Mouse (Mus musculus) cerebellum, adult 2 months (tissue): ENCODE measurements around the gene Otud7b. TPM values are rescaled to one million over a fixed set of nuclear protein-coding genes. Genes with fewer than 3 reads are reported as not detected.

Experiments used
- DNase-seq, 2 experiments: peaks; one replicate each; pipeline ENCODE4 v3.0.0; 2021
- H3K27ac ChIP-seq: fragments of 200-500 bp; 2 replicates; pipeline ENCODE4 v1.5.1; 2012; ENCODE audit warnings: low read length, control low read depth, inconsistent platforms; ENCODE audit not compliant: insufficient read depth
- H3K27me3 ChIP-seq: fragments of 200-500 bp; 2 replicates; pipeline ENCODE4 v1.6.1; 2012; ENCODE audit warnings: inconsistent platforms, mild to moderate bottlenecking, low read length, moderate library complexity; ENCODE audit not compliant: control insufficient read depth, insufficient read depth
- H3K4me1 ChIP-seq: fragments of 200-500 bp; 2 replicates; pipeline ENCODE4 v1.6.1; 2011; ENCODE audit warnings: low read length; ENCODE audit not compliant: control insufficient read depth, insufficient read depth
- H3K4me3 ChIP-seq: fragments of 200-500 bp; replicated peaks from 2 replicates; pipeline ENCODE3; 2011; ENCODE audit warnings: mild to moderate bottlenecking, low read depth, low read length, control low read depth; ENCODE audit not compliant: insufficient read depth
- CTCF ChIP-seq: fragments of 200-500 bp; IDR thresholded peaks from 2 replicates; pipeline ENCODE4 v1.5.1; 2011; ENCODE audit warnings: low read depth, mild to moderate bottlenecking, control low read depth, low read length, moderate library complexity, borderline replicate concordance; ENCODE audit not compliant: insufficient read depth
- POLR2A ChIP-seq: fragments of 200-500 bp; IDR thresholded peaks from 2 replicates; pipeline ENCODE4 v1.6.1; 2011; ENCODE audit warnings: low read length, control low read depth, borderline replicate concordance; ENCODE audit not compliant: insufficient read depth
- WGBS: fragments of 180-500 bp; shearing (Covaris S2); methylation state at CpG from one replicate; pipeline ENCODE4 v1.1.7; 2018; 5-methylcytosine and 5-hydroxymethylcytosine counted together
- polyA plus RNA-seq: library from polyadenylated mRNA; depleted of rRNA; stranded (reverse); fragments of >200 nt; gene quantifications from 2 replicates; pipeline ENCODE4 v1.2.3, GENCODE M21; 2012

The Otud7b gene
- polyA plus RNA-seq, 1 experiment, result 30.0 TPM

DNA sequence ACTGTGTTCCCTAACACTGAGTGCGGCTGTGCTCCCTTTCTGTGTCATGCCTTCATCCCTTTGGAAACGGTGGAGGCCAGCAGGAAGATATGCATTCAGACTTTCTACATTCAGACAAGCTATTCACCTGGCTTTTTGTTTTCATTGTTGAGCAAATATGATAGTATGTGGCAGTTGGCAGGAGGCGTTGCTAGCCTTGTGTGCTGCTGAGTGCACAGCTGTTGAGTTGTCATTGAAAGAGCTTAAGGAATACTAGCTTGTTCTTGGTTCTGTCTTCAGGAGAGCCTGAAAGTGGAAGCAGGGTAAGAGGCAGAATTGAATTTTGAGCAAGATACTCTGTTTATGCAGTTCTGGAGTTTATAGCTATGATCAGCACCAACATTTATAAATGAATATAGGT, 28.2 kb downstream of the Otud7b start:
- no peaks in the 10 kb centered on the region for H3K4me1 ChIP-seq
- WGBS, result 50% methylated on average over 3 of the region's 3 CpGs
- no peak overlapping the region for H3K4me3 ChIP-seq
- no peak for DNase-seq
- TF ChIP-seq CTCF (no peak), POLR2A (no peak)
- no peaks in the 10 kb centered on the region for H3K27me3 ChIP-seq
- no peak overlapping the region for H3K27ac ChIP-seq

DNA sequence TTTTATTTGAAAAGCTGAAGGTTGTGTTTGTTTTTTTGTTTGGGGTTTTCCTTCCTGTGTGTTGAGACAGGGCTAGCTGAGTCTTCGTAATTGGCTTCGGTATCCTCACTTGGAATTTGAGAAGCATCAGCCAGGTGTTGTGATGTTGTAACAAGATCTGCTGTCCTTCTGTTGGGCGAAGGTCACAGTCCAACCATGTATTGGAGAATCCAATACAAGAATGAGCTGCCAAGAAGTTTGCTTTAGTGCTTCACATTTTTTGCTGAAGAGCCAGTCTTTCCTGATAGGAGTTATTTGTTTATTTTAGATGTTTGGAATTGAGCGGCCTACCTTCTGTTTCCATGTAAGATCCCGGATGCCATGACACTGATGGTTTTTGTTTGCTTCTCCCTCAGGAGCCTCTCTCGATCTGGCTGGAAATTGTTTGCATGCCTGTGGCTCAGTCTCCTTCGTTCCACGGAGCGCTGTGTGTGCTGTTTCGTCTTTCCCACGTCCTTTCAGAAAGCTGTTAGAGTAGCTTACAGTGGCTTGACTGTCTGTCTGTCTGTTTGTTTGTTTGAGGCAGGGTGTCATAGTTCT, 29.1 kb downstream of the Otud7b start:
- H3K4me1 ChIP-seq, result no peaks in the 10 kb centered on the region
- H3K27ac ChIP-seq, result no peak overlapping the region
- H3K27me3 ChIP-seq, result no peaks in the 10 kb centered on the region
- TF ChIP-seq POLR2A (no peak), CTCF (no peak)
- H3K4me3 ChIP-seq, result no peak overlapping the region
- 83% methylated on average over 11 of the region's 11 CpGs for WGBS
- no peak for DNase-seq

DNA sequence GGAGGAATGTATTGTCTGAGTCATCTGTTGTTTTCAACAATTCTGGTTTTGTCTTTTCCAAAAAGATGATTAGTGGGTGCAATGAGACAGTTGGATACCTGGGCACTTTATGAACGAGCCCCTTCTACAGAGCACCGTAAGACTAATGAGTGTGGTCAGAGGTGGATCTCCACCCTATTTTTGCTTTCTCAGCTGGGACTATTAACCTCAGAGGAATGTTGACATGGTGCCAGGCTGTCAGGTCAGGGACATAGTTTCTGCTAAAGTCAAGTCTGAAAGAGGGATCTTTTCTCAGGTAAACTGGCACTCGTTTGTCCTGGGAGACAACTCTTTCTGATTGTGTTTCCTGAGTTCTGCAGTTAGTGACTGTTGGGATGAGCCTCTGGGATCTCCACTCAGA, 30.7 kb downstream of the Otud7b start:
- WGBS, result 79% methylated on average over 3 of the region's 3 CpGs
- H3K4me1 ChIP-seq, result no peaks in the 10 kb centered on the region
- no peak overlapping the region for H3K4me3 ChIP-seq
- TF ChIP-seq POLR2A, result no peak
- TF ChIP-seq CTCF, result no peak
- H3K27me3 ChIP-seq, result no peaks in the 10 kb centered on the region
- DNase-seq, result no peak
- no peak overlapping the region for H3K27ac ChIP-seq

DNA sequence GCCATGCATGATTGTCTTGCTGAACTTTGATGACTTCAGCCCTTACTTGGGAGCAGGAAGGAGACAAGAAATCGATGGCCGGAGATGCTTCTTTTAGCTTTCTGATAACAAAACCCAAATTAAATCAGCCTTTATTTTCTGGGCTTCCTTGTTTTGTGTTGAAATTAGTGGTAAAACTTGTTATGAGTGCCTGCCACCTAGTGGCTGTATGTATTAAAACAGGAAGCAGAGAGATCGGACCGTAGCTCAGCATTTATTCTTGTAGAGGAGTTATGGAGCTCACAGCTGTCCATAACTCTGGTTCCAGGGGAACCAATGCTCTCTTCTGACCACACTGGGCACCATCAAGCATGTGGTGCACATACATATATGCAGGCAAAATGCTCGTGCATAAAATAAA, 43.6 kb downstream of the Otud7b start:
- Histone ChIP-seq H3K4me3 (no peak overlapping the region), H3K27me3 (no peaks in the 10 kb centered on the region), H3K4me1 (no peaks in the 10 kb centered on the region), H3K27ac (no peak overlapping the region)
- 12% methylated on average over 5 of the region's 5 CpGs for WGBS
- peak; percentile 46 to 60 for DNase-seq
- TF ChIP-seq CTCF (peak; percentile 39; the same call in 1 of the 2 replicates), POLR2A (no peak)

DNA sequence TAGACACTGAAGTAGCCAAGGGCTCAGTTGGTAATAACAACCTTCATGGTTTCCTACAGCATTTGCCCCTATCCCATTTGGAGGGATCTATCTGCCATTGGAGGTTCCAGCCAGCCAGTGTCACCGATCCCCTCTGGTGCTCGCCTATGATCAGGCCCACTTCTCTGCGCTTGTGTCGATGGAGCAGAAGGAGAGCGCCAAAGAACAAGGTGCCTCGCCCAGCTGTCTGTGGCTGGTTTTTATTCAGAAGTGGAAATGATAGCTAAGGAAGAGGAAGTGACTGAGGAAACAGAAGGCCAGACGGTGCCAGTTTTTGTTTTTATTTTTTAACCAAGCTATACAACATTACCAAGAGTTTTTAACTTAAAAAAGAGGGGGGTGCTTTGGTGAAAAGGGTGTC, 47.5 kb downstream of the Otud7b start:
- WGBS, result 87% methylated on average over 7 of the region's 7 CpGs
- no peak for DNase-seq
- no peak overlapping the region for H3K27ac ChIP-seq
- no peaks in the 10 kb centered on the region for H3K27me3 ChIP-seq
- no peak for TF ChIP-seq CTCF
- no peaks in the 10 kb centered on the region for H3K4me1 ChIP-seq
- H3K4me3 ChIP-seq, result no peak overlapping the region

DNA sequence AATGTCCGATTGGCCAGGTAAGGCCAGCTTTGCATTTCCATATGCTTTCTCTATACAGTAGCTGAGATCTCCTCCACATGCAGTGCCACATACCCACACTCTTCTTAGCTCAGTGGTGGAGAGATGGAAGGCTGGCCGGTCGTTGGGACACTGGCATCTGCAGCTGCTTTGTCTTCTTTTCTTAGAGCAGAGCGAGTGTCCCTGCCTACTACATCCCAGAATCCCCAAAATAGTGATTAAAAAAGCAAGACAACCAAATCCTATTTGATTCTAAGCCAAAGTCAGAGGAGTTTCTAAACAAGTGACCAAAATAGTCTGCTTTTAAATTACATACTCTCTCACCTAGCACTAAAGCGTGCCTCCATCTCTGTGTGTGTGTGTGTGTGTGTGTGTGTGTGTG, 48.3 kb downstream of the Otud7b start:
- Histone ChIP-seq H3K4me3 (no peak overlapping the region), H3K27me3 (no peaks in the 10 kb centered on the region), H3K4me1 (no peaks in the 10 kb centered on the region), H3K27ac (no peak overlapping the region)
- WGBS, result 91% methylated on average over 5 of the region's 5 CpGs
- DNase-seq, result no peak
- TF ChIP-seq CTCF, result no peak
- no peak for TF ChIP-seq POLR2A

DNA sequence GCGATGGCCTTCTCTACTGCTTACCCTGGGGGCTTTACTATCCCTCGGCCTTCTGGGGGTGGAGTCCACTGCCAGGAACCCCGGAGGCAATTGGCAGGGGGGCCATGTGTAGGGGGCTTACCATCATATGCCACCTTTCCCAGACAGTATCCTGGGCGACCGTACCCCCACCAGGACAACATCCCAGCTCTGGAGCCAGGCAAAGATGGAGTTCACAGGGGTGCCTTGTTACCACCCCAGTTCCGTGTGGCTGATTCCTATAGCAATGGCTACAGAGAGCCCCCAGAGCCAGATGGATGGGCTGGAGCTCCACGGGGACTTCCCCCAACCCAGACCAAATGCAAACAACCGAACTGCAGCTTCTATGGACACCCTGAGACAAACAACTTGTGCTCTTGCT, 51.2 kb downstream of the Otud7b start:
- Histone ChIP-seq H3K27ac (no peak overlapping the region), H3K4me1 (peaks cover 6% of the 10 kb centered on the region; the same call in 1 of the 2 replicates), H3K27me3 (no peaks in the 10 kb centered on the region), H3K4me3 (no peak overlapping the region)
- DNase-seq, result no peak
- 72% methylated on average over 8 of the region's 8 CpGs for WGBS
- TF ChIP-seq CTCF (no peak), POLR2A (no peak)

DNA sequence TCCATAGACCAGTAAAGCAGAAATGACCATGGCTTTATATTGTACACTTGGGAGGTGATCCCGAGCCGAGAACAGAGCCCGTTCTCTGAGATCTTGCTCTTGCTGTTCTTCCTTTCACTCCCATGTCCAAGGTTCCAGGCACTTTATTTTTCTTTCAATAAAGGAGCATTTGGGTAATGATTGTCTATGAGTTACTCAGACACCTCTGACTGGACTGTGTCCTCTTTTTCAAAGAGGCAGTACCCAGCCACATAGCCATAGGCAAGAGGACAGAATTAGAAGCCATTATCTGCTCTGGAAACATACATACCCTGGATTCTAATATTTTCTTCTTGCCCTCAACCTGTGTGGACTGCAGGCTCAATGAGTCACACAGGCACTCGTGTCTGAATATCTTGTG, 55.5 kb downstream of the Otud7b start:
- 59% methylated on average over 4 of the region's 4 CpGs for WGBS
- DNase-seq, result no peak
- H3K27ac ChIP-seq, result peak overlapping the region; percentile 84; the same call in 1 of the 2 replicates

More for the DNA sequence above, 55.5 kb downstream of the Otud7b start:
- TF ChIP-seq POLR2A, result no peak
- TF ChIP-seq CTCF, result no peak
- Histone ChIP-seq H3K4me1 (peaks cover 11% of the 10 kb centered on the region; the same call in 1 of the 2 replicates), H3K27me3 (no peaks in the 10 kb centered on the region), H3K4me3 (no peak overlapping the region)
